Mouse (Mus musculus): Measurements from ENCODE around the gene Cacnb1. TPM values are rescaled to one million over a fixed set of nuclear protein-coding genes. Genes with fewer than 3 reads are reported as not detected.

Cacnb1 gene
- polyA plus RNA-seq (2012; rRNA removed) = 0.38 and 0.60 TPM in 2 replicates
- polyA plus RNA-seq (2014; fragmentation: Nextera tagmentation; extraction: Ambion mirVana) = 0.21 TPM in 1 of 2 replicates, not detected in the other

DNA sequence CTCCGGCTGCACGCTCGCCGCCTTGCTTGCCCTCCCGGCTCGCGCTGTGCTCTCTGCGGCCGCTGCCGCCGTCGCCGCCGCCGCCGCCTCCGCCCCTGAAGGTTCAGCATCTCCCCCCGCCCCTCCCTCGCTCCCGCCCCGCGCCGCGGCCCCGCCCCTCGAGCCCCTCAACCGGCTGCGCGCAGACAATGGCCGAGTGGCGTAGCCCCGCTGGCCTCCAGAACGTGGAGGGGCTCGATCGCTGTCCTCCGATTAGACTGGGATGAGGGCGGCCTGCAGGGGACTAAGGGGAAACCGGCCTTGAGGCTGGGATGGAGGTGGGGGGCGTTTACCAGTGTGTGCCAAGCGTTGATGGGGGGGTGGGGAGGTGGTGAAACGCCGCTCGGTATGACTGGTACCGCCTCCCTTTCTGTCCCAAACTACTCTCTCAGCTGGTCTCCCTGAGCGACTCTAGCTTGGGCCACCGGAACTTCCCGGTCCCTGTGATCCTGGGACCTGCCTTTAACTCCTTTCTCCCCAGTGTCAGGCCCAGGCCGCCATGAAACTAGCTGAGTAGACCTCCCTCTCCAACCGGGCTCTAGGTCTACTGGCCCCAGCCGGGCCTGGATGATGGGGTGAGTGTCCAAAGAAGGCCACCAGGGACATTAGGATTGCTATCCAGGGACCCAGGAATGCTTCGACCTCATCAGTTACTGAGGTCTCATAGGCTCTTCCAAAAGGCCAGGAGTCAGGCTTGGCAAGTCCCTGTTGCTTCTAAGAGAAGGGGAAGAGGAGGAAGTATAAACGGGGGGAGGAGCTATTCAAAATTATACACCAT is at the start of gene Cacnb1:
Cacnb1 (minus strand) TSS at position 480 of the 817 bp plus-strand sequence.
- 2% methylated on average over 52 of the region's 52 CpGs for WGBS (ENCODE audit: insufficient replicate concordance)
- TF ChIP-seq CTCF (IDR thresholded peaks at IDR 0.05; ENCODE audit: low read depth) (no peak), EP300 (IDR thresholded peaks at IDR 0.05; ENCODE audit: low read depth) (no peak)
- no peaks in the 10 kb centered on the region for H3K9me3 ChIP-seq (ENCODE audit: control insufficient read depth, low read length)
- peak within 1 kb of the TSS; percentile 83 for H3K4me2 ChIP-seq (ENCODE audit: low read depth)
- H3K9ac ChIP-seq (replicated peaks) = peak within 1 kb of the TSS; percentile 27
- no peak for ATAC-seq (ENCODE audit: insufficient read depth)
- peak within 1 kb of the TSS; percentile 51 to 56 for H3K4me3 ChIP-seq (ENCODE audit: insufficient read depth in 1 of 2, low read depth in 2 of 2, low read length in 2 of 2)
- peaks cover 6% of the 10 kb centered on the region; the same call in 1 of the 2 replicates for H3K27me3 ChIP-seq (ENCODE audit: control insufficient read depth, insufficient read depth, low read length)
- no peaks in the 10 kb centered on the region for H3K36me3 ChIP-seq (replicated peaks; ENCODE audit: control insufficient read depth, insufficient read depth, low read depth)
- no peak within 1 kb of the TSS for H3K27ac ChIP-seq
- peaks cover 6 to 9% of the 10 kb centered on the region in 2 experiments for H3K4me1 ChIP-seq (replicated peaks; ENCODE audit: control insufficient read depth in 2 of 2, insufficient read depth in 2 of 2, low read length in 1 of 2)
- no peak for DNase-seq (ENCODE audit: low read depth in 3 of 3, low spot score in 3 of 3)

GRCm38 (mm10) chr11:98067255-98067654 is 44.4 kb upstream of the Cacnb1 start:
- TF ChIP-seq EP300 (IDR thresholded peaks at IDR 0.05; ENCODE audit: low read depth) (no peak), CTCF (IDR thresholded peaks at IDR 0.05; ENCODE audit: low read depth) (no peak)
- Histone ChIP-seq H3K9ac (replicated peaks) (no peak overlapping the region), H3K36me3 (replicated peaks; ENCODE audit: control insufficient read depth, insufficient read depth, low read depth) (no peaks in the 10 kb centered on the region), H3K27ac (no peak overlapping the region), H3K27me3 (ENCODE audit: control insufficient read depth, insufficient read depth, low read length) (no peaks in the 10 kb centered on the region), H3K4me3 (ENCODE audit: insufficient read depth in 1 of 2, low read depth in 2 of 2, low read length in 2 of 2) (no peak overlapping the region), H3K4me2 (ENCODE audit: low read depth) (no peak overlapping the region), H3K9me3 (ENCODE audit: control insufficient read depth, low read length) (no peaks in the 10 kb centered on the region), H3K4me1 (replicated peaks; ENCODE audit: control insufficient read depth in 2 of 2, insufficient read depth in 2 of 2, low read length in 1 of 2) (no peaks in the 10 kb centered on the region)
- 82% methylated on average over 21 of the region's 21 CpGs for WGBS (ENCODE audit: insufficient replicate concordance)
- DNase-seq (ENCODE audit: low read depth in 3 of 3, low spot score in 3 of 3) = no peak
- ATAC-seq (ENCODE audit: insufficient read depth) = no peak

- Histone ChIP-seq H3K9me3 (ENCODE audit: control insufficient read depth, low read length) (no peaks in the 10 kb centered on the region), H3K9ac (replicated peaks) (no peak overlapping the region), H3K27ac (no peak overlapping the region), H3K27me3 (ENCODE audit: control insufficient read depth, insufficient read depth, low read length) (no peaks in the 10 kb centered on the region), H3K4me1 (replicated peaks; ENCODE audit: control insufficient read depth in 2 of 2, insufficient read depth in 2 of 2, low read length in 1 of 2) (no peaks in the 10 kb centered on the region), H3K36me3 (replicated peaks; ENCODE audit: control insufficient read depth, insufficient read depth, low read depth) (no peaks in the 10 kb centered on the region), H3K4me3 (ENCODE audit: insufficient read depth in 1 of 2, low read depth in 2 of 2, low read length in 2 of 2) (no peak overlapping the region), H3K4me2 (ENCODE audit: low read depth) (no peak overlapping the region)
- no peak for TF ChIP-seq EP300 (IDR thresholded peaks at IDR 0.05; ENCODE audit: low read depth)
- no peak for TF ChIP-seq CTCF (IDR thresholded peaks at IDR 0.05; ENCODE audit: low read depth)
- no peak for ATAC-seq (ENCODE audit: insufficient read depth)
- DNase-seq (ENCODE audit: low read depth in 3 of 3, low spot score in 3 of 3) = no peak
- WGBS (ENCODE audit: insufficient replicate concordance) = 75% methylated on average over 12 of the region's 12 CpGs
Measured at GRCm38 (mm10) chr11:98066201-98066600, 43.4 kb upstream of the Cacnb1 start.

- Histone ChIP-seq H3K4me1 (replicated peaks; ENCODE audit: control insufficient read depth in 2 of 2, insufficient read depth in 2 of 2, low read length in 1 of 2) (no peaks in the 10 kb centered on the region), H3K27me3 (ENCODE audit: control insufficient read depth, insufficient read depth, low read length) (no peaks in the 10 kb centered on the region), H3K4me3 (ENCODE audit: insufficient read depth in 1 of 2, low read depth in 2 of 2, low read length in 2 of 2) (no peak overlapping the region), H3K36me3 (replicated peaks; ENCODE audit: control insufficient read depth, insufficient read depth, low read depth) (no peaks in the 10 kb centered on the region), H3K9ac (replicated peaks) (no peak overlapping the region), H3K9me3 (ENCODE audit: control insufficient read depth, low read length) (no peaks in the 10 kb centered on the region), H3K27ac (no peak overlapping the region), H3K4me2 (ENCODE audit: low read depth) (no peak overlapping the region)
- 52% methylated on average over 6 of the region's 6 CpGs for WGBS (ENCODE audit: insufficient replicate concordance)
- TF ChIP-seq EP300 (IDR thresholded peaks at IDR 0.05; ENCODE audit: low read depth) (no peak), CTCF (IDR thresholded peaks at IDR 0.05; ENCODE audit: low read depth) (no peak)
- ATAC-seq (ENCODE audit: insufficient read depth) (no peak), DNase-seq (ENCODE audit: low read depth in 3 of 3, low spot score in 3 of 3) (no peak)
Measured at GRCm38 (mm10) chr11:98061904-98062562, 39.2 kb upstream of the Cacnb1 start.

DNA sequence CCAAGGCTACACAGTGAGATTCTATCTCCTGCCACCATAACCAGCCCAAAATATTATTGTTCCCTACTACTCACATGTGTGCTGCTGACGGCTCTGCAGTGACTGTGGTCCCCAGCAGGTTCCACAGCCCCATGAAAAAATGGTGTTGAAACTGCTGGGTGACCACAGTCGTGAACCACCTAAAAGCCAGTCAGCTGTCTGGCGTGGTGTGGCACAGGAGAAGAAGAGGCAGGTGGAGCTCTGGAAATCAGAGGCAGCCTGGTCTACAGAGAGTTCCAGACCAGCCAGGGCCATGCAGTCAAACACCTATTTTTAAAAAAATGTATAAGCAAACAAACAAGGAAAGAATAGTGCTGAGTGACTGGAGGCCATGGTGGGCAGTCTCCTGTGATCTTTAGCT is 38.6 kb upstream of the Cacnb1 start:
- 47% methylated on average over 3 of the region's 3 CpGs for WGBS (ENCODE audit: insufficient replicate concordance)
- no peaks in the 10 kb centered on the region for H3K36me3 ChIP-seq (replicated peaks; ENCODE audit: control insufficient read depth, insufficient read depth, low read depth)
- DNase-seq (ENCODE audit: low read depth in 3 of 3, low spot score in 3 of 3) (no peak), ATAC-seq (ENCODE audit: insufficient read depth) (no peak)
- H3K9me3 ChIP-seq (ENCODE audit: control insufficient read depth, low read length) = no peaks in the 10 kb centered on the region
- H3K4me1 ChIP-seq (replicated peaks; ENCODE audit: control insufficient read depth in 2 of 2, insufficient read depth in 2 of 2, low read length in 1 of 2) = no peaks in the 10 kb centered on the region
- no peak for TF ChIP-seq CTCF (IDR thresholded peaks at IDR 0.05; ENCODE audit: low read depth)
- TF ChIP-seq EP300 (IDR thresholded peaks at IDR 0.05; ENCODE audit: low read depth) = no peak
- H3K4me3 ChIP-seq (ENCODE audit: insufficient read depth in 1 of 2, low read depth in 2 of 2, low read length in 2 of 2) = no peak overlapping the region
- H3K9ac ChIP-seq (replicated peaks) = no peak overlapping the region
- H3K27ac ChIP-seq = no peak overlapping the region
- H3K27me3 ChIP-seq (ENCODE audit: control insufficient read depth, insufficient read depth, low read length) = no peaks in the 10 kb centered on the region; the same call in 1 of the 2 replicates
- no peak overlapping the region for H3K4me2 ChIP-seq (ENCODE audit: low read depth)

Measured in liver, embryonic 14.5 days (tissue).